Mouse (Mus musculus): Measurements from ENCODE around the gene Ddx52.

Gene Ddx52

GRCm38 (mm10) chr11:83969040-83969439 is 27.2 kb downstream of the Ddx52 start:
- no peak for DNase-seq (ENCODE audit: low spot score)

GRCm38 (mm10) chr11:83974561-83975346 is 32.9 kb downstream of the Ddx52 start:
- DNase-seq (ENCODE audit: low spot score), result no peak

DNA sequence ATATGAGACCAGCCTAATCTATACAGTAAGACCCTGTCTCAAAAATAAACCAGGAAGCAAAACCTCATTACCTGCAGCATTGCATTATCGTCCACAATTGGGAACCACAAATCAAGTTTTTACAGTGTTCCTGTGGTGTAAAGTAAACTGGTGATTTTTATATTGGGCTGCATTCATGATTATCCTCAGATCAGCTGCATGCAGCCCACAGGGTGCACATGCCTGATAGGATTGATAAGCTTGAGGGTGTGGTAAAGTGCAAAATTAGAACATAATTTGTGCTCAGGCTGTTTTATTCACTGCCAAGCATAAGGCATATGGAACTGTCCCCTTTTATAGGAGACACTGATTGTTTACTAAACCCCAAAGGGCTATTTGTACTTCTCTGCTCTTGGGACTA is 33.6 kb downstream of the Ddx52 start:
- no peak for DNase-seq (ENCODE audit: low spot score)

DNA sequence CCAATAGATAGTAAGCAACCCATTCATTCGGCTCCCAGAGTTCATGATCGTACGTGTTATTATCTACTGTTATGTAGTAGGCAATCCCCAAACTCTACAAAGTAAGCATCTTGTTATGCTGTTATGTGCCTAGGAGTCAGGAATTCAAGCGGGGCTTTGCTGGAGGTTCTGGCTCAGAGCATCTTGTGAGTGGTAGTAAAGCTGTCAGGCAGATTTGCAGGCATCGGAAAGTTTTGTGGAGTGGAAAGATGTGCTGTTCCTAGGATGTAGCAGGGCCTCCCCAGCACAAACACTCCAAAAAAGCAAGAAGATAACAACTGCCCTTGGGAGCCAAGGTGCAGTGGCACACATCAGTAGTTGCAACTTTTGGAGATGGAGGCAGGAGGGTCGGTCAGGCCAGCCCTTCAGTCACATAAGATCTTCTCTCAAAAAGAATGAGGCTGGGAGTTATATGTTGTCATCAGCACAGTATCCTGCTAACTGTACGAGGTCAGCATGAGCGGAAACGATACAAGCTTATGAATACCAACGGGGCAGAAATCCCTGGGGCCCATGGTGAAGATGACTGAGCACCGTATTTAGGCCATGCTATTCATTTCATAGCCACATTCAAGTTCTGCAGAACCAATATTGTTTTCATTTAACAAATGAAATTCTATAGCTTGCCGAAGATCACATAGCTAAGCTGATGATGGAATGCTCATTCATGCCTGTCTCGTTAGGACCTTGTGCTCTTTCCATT is 34.5 kb downstream of the Ddx52 start:
- no peak for DNase-seq (ENCODE audit: low spot score)

DNA sequence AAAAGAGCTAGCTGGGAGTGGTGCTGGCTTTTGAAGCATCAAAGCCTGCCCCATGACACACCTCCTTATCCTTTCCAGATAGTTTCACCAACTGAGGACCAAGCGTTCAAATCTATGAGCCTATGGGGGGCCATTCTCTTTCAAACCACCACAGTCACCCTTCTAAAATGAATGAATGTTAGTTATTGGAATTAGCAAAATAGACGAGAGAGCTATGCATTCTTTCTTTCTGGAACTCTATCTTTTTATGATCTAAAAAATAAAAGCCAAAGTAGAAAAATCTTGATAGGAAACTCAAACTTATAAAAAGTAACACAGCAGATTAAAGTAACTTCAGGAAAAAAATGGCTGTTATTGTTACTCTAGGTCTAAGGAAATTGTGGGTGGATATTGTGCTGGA is 35.9 kb downstream of the Ddx52 start:
- DNase-seq (ENCODE audit: low spot score), result no peak

GRCm38 (mm10) chr11:83979992-83980391 is 38.1 kb downstream of the Ddx52 start:
- DNase-seq (ENCODE audit: low spot score), result no peak

GRCm38 (mm10) chr11:83981338-83981737 is 39.5 kb downstream of the Ddx52 start:
- DNase-seq (ENCODE audit: low spot score), result no peak

- no peak for DNase-seq (ENCODE audit: low spot score)
Observed at GRCm38 (mm10) chr11:83991701-83992100, 49.8 kb downstream of the Ddx52 start.

DNA sequence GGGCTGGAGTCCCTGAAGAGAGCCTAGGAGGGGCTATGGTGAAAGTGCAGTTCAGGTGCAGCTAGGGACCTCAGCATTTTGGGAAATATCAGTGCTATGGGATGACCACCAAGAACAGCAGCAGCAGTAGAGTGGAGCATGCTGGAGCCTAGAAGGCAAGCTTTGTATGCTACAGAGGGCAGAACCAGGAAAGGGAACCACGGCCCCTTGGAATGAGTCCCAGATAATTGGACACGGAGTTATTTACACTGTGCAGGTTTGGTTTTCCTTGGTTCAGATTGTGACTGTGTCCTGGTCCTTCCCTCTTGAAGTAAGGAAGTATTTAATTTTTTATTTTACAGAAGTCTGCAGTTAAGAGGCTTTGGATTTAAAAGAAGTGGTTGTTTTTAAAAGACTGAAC is 51.6 kb downstream of the Ddx52 start:
- DNase-seq (ENCODE audit: low spot score), result no peak

DNA sequence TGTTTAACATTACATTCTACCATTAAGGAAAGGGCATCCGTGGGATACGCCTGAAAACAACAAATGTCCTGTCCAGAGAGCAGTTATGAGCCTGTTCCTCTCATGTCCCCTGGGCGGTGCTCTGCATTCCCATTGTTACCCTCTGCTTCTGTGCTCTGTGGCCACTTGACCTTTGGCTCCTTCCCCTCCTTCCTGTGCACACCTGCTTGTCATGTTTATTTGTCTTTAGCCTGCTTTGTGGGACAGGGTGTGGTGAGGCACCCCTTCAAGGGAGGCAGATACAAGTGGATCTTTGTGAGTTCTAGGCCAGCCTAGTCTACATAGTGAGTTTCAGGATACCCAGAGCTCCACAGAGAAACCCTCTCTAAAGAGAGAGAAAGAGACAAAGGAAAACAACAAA is 52.6 kb downstream of the Ddx52 start:
- DNase-seq (ENCODE audit: low spot score), result no peak

DNA sequence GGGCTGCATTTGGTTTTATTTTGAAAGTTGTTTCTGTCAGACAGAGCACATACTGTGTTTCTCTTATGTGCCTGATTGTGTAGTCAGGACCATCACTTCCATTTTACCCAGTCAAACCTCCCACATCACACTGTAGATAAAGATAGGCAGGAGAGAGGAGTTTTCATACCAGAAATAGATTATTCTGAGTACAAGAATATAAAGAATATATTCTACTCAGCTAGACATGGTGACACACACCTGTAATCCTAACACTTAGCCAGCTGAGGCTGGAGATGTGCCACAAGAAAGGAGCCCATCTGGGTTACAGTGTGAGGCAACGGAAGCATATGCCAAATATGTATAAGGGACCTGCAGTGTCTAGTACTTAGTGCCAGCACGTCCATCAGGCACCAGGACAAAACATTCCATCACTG is 53.7 kb downstream of the Ddx52 start:
- DNase-seq (ENCODE audit: low spot score), result no peak

GRCm38 (mm10) chr11:83997171-83997868 is 55.5 kb downstream of the Ddx52 start:
- no peak for DNase-seq (ENCODE audit: low spot score)

DNA sequence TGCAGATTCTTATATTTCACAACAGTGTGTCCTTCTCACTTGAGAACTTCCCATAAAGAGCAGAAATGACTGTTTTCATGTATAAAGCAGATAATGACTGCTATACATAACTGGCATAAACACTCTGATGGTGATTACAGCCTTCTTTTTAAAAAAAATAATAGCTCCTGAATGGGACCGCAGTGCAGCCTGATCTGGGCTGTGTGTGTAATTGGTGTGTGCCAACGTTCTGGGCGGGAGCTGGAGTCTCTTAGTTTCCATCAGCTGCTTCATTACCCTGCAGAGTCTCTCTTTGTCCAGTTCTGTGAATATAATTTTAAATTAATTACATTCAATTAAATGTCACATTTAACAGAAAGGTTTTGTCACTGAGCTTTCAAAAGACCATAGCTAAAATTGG is 57.1 kb downstream of the Ddx52 start:
- no peak for DNase-seq (ENCODE audit: low spot score)

GRCm38 (mm10) chr11:83999411-83999915 is 57.6 kb downstream of the Ddx52 start:
- DNase-seq (ENCODE audit: low spot score), result no peak

- no peak for DNase-seq (ENCODE audit: low spot score)
Observed at GRCm38 (mm10) chr11:84001257-84001656, 59.4 kb downstream of the Ddx52 start.

GRCm38 (mm10) chr11:84003986-84004385 is 62.1 kb downstream of the Ddx52 start:
- DNase-seq (ENCODE audit: low spot score), result no peak

GRCm38 (mm10) chr11:84009001-84009400 is 67.1 kb downstream of the Ddx52 start:
- DNase-seq (ENCODE audit: low spot score), result no peak

DNA sequence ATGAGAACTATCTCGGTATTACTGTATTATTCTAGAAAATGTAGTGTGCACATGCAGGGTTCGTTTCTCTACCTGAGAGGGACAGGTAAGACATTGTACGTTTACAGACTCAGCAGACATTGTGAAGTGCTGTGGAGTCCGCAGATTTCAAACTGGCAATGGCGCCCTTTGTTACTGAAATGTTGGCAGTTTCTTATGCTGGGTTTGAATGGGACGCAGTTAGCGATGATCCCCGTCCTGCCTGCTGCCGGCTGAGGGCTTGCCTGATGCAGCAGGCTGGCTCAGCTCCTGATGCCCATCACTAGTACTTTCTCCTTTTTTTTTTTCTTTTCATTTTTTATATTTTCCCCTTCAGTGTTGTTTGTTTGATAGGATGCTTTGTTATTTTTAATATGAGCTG is 68.5 kb downstream of the Ddx52 start:
- DNase-seq (ENCODE audit: low spot score), result no peak

DNA sequence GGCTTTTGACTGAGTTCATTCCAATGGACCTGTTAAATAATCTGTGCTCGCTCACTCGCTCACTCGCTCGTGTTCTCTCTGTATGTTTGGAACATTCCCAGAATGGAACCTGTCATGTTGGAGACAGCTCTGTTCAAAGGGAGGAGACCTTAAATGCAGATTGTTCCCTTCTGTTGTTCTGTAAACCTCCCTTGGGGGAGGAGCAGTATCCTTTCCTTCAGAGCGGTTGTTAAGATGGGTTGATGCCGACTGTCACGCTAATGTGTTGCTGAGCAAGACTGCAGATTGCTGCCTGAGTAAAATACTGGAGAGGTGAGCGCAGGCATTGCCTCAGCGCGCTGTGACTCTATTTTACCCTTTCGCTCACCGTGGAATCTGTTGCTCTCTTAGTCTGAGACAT is 69.2 kb downstream of the Ddx52 start:
- DNase-seq (ENCODE audit: low spot score), result no peak

DNA sequence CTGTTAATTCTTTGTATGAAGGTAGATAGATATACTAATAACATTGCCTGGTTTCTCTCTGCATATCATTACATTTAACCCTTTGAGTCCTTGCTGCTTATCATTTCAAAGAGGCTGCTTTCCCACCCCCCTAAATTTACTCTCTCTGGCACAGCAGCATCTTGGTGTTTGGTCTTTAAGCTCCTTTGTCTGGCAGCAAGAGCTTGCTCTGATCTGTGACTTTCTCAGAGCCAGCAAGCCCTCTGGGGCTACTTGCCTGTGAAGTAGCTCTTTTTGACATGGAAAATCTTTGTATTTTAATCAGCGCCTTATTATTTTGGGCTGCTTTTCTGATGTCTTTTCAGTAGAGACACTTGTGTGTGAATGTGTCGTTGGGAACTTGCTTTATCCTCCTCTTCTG is 69.7 kb downstream of the Ddx52 start:
- no peak for DNase-seq (ENCODE audit: low spot score)
